ENCODE assay signal across 8 mouse cellular contexts in the genomic region with DNA sequence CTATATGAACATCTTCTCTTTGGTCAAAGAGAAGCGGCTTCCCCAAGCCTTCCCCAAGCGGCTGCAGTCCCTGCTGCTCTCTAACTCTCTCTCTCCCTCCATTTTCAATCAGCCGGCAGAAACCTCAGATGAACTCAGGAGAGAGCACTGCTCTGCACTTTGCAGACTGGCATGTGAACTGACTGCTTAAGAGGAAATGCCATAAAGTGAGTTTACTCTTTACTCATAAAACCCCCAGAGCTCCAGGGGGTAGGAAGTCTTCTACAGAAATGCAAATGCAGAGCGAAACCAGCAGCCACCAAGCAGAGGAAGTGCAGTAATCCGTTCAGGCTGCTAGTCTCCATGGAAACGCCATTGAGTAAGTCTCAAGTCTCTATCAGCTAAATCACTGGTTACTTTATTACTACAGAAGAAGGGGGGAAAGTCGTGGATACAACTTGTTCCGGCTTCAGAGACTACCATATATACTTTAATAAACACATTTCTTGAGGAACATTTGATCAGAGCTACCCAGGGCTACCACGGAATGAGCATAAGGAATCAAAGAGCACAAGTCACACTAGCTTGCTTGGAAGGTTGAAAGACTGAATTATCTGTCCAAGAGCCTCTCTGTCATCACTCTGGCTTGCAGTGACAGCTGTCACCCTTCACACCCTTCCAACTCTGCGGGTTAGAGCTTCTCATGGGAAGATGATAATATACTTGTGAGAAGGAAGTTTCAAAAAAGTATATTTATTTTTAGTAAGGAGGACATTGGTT. TPM values are rescaled to one million over a fixed set of nuclear protein-coding genes. Genes with fewer than 3 reads are reported as not detected.
A peak's percentile ranks its signal among the peaks of the same experiment; 100 is the strongest.
DNase-seq lines count a peak whose midpoint lies in the region; ATAC-seq and TF ChIP-seq lines count a peak whose summit lies in the region.

No protein-coding gene starts in this region.

- H3K9ac ChIP-seq in hindbrain, embryonic 12.5 days = no peak overlapping the region

- peak; percentile 84 for DNase-seq in 416B (ENCODE audit: low read depth)
- DNase-seq in Patski (ENCODE audit: low read depth, low spot score) = no peak
- peak; percentile 61 for DNase-seq in forebrain, embryonic 10.5 days (ENCODE audit: extremely low spot score, low spot score)
- DNase-seq in layer of hippocampus, adult 9-11 months = peak; percentile 47
- DNase-seq in lung, postnatal 36 days = peak; percentile 82
- peak; percentile 43 to 47 for DNase-seq in right cerebral cortex, adult 2 months (ENCODE audit: low spot score in 2 of 2)
- DNase-seq in ovary, postnatal 10 days (ENCODE audit: low spot score) = no peak

- peak; percentile 96 for ATAC-seq in Patski
- peak; percentile 82 for ATAC-seq in hindbrain, embryonic 12.5 days (ENCODE audit: low FRiP score)

- H3K36me3 ChIP-seq in forebrain, embryonic 10.5 days (replicated peaks) = no peaks in the 10 kb centered on the region
- no peaks in the 10 kb centered on the region for H3K36me3 ChIP-seq in hindbrain, embryonic 12.5 days

- POLR2A ChIA-PET in Patski (lab: Charles Lee) = no interaction called here

- CTCF ChIA-PET in Patski (lab: Charles Lee) = interaction anchor here (1.2 kb wide), 1 partner anchor 21 kb away, joined by 3 read pairs; no protein-coding TSS in a partner anchor

- H3K4me2 ChIP-seq in hindbrain, embryonic 12.5 days (replicated peaks) = peak overlapping the region; percentile 27

- TF ChIP-seq CTCF in Patski (IDR thresholded peaks at IDR 0.05) = no peak

- peaks cover 23% of the 10 kb centered on the region for H3K4me1 ChIP-seq in forebrain, embryonic 10.5 days
- H3K4me1 ChIP-seq in hindbrain, embryonic 12.5 days = peaks cover 9% of the 10 kb centered on the region

- no peaks in the 10 kb centered on the region for H3K9me3 ChIP-seq in forebrain, embryonic 10.5 days
- no peaks in the 10 kb centered on the region for H3K9me3 ChIP-seq in hindbrain, embryonic 12.5 days (replicated peaks)

- peak overlapping the region; percentile 64 for H3K27ac ChIP-seq in forebrain, embryonic 10.5 days
- 0 out of 2 replicates have a peak overlapping the region, but pooled peaks have one; percentile 25 for H3K27ac ChIP-seq in hindbrain, embryonic 12.5 days

- no peaks in the 10 kb centered on the region for H3K27me3 ChIP-seq in Patski
- peaks cover 9% of the 10 kb centered on the region; the same call in 1 of the 2 replicates for H3K27me3 ChIP-seq in forebrain, embryonic 10.5 days (ENCODE audit: poor library complexity, severe bottlenecking)
- H3K27me3 ChIP-seq in hindbrain, embryonic 12.5 days = no peaks in the 10 kb centered on the region

- H3K4me3 ChIP-seq in forebrain, embryonic 10.5 days = peak overlapping the region; percentile 33
- no peak overlapping the region for H3K4me3 ChIP-seq in hindbrain, embryonic 12.5 days

- 4% methylated on average over 10 of the region's 10 CpGs for WGBS in forebrain, embryonic 10.5 days
- 5% methylated on average over 10 of the region's 10 CpGs for WGBS in hindbrain, embryonic 12.5 days

- in situ Hi-C loops in Patski (cut with MboI; ENCODE audit: low pct_unique_long_range_greater_than_20kb) = no loop called here

RNA-seq across cellular contexts. Expression of a gene that starts 38.8 kb away (rescaled TPM):
- polyA plus RNA-seq in Patski (2021) = 16.2 TPM
- 9.1 and 10.0 TPM in 2 replicates for polyA plus RNA-seq in forebrain, embryonic 10.5 days (2016; fragmentation: Nextera tagmentation; extraction: Ambion mirVana)
- polyA plus RNA-seq in hindbrain, embryonic 12.5 days (2016; fragmentation: Nextera tagmentation; extraction: Ambion mirVana) = 8.8 and 9.2 TPM in 2 replicates

Comparison
In these comparisons a context has a peak if more than half of its experiments do, and no peak if none do; other contexts are left out.
1. DNase-seq: peak in 416B (single experiment), forebrain, embryonic 10.5 days (single experiment), layer of hippocampus, adult 9-11 months (single experiment), lung, postnatal 36 days (single experiment) and right cerebral cortex, adult 2 months (2 of 2); none in Patski (single experiment) and ovary, postnatal 10 days (single experiment).